Mouse (Mus musculus): ENCODE results near the gene Olfr1199.

The Olfr1199 gene

DNA sequence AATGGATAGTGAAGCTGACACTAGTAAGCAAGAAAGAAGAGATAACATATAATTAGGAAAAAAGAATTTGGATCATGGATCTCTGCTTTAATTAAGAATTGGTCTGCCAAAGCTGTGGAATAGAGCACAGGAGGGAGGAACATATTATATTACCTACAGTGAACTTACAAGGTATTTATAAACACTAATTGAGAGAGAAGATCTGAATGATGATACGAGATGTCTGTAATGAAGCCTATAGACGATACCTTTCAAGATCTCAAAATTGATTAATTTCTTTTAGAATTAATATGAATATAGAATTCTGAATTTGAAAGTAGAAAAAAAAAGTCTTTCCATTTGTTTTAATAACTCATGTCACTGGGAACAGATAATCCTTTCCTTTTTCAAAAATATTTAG is at the start of gene Olfr1199:
TSS of gene Olfr1199 (minus strand) at position 101 of the 400 bp plus-strand sequence.
- no peak for DNase-seq

- DNase-seq = no peak
These were observed 32.5 kb upstream of the Olfr1199 start, which contains the start of gene Olfr1201 for GRCm38 (mm10) chr2:88792736-88793135. Gene Olfr1201, plus strand, starts transcription at chr2:88793036.

DNA sequence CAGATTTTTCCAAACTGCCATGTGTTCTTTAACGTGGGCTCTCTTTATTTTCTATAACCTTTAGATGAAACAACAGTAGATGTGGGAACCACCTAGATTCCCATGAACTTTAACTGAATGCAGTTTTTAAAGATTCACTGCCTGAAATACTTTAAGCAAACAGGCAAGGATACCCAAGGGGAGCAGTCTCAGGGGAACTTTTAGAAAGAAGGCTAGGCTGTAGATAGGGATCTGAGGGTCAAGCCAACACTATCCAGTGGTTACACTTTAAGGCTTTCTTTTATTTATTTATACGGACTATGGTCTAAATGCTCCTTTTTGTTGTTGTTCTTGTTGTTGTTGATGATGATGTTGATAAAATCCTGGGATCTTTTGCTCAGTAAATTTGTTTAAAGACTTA is 10.1 kb upstream of the Olfr1199 start, which contains the start of gene Olfr1200:
TSS of gene Olfr1200 (minus strand) at position 101 of the 400 bp plus-strand sequence.
- no peak for DNase-seq

- no peak for DNase-seq
These were observed 9.0 kb downstream of the Olfr1199 start, which contains the start of gene Olfr1198 for GRCm38 (mm10) chr2:88751270-88751669. Gene Olfr1198, minus strand, starts transcription at chr2:88751370.

GRCm38 (mm10) chr2:88743379-88743778 is 16.9 kb downstream of the Olfr1199 start:
- DNase-seq = no peak

DNA sequence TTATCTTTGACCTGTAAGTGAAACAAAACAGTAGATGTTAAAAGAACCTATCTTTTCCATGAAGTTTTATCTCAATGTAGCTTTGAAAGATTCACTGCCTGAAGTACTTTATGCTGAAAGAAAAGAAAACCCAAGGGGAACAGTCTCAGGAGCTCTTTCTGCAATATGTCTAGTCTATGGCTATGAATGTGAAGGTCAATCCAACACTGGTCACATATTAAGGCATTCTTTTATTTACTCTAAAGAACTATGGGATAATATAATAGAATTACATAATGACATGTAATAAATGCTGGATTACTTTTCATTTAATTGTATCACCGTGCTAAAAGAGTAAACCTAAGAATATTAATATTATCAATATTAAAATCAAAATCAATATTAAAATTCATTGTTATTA is 28.0 kb downstream of the Olfr1199 start, which contains the start of gene Olfr1197:
TSS of gene Olfr1197 (minus strand) at position 101 of the 400 bp plus-strand sequence.
- DNase-seq = no peak

- no peak for DNase-seq
These were observed 55.8 kb downstream of the Olfr1199 start, which contains the start of gene Olfr1196 for GRCm38 (mm10) chr2:88704497-88704896. Gene Olfr1196, minus strand, starts transcription at chr2:88704597.
